Mouse (Mus musculus) hindbrain, embryonic 11.5 days (tissue): ENCODE data around the gene Fam120b. TPM values are rescaled to one million over a fixed set of nuclear protein-coding genes. Genes with fewer than 3 reads are reported as not detected.

Experiments
- ATAC-seq: fragments of 200-750 bp; cut with Nextera tagmentation; 2 replicates; pipeline ENCODE4 v1.8.0; 2017; ENCODE audit warnings: mild to moderate bottlenecking, moderate TSS enrichment, moderate library complexity; ENCODE audit not compliant: low FRiP score
- DNase-seq: peaks from one replicate; pipeline ENCODE4 v3.0.0-alpha.2; 2015; ENCODE audit warnings: low spot score
- H3K27ac ChIP-seq: fragments of 300-500 bp; sonication (generic); 2 replicates; pipeline ENCODE4 v1.5.1; 2014; ENCODE audit warnings: mild to moderate bottlenecking, low read depth, low read length
- H3K27me3 ChIP-seq: fragments of 300-500 bp; sonication (generic); 2 replicates; pipeline ENCODE4 v1.6.1; 2014; ENCODE audit warnings: mild to moderate bottlenecking, low read length, moderate library complexity, mixed read lengths; ENCODE audit not compliant: control insufficient read depth, insufficient read depth
- H3K36me3 ChIP-seq: fragments of 300-500 bp; sonication (generic); 2 replicates; pipeline ENCODE4 v1.6.1; 2014; ENCODE audit warnings: mild to moderate bottlenecking, low read length, moderate library complexity, mixed read lengths; ENCODE audit not compliant: control insufficient read depth, insufficient read depth
- H3K4me1 ChIP-seq: fragments of 300-500 bp; sonication (generic); replicated peaks from 2 replicates; pipeline ENCODE4 v1.6.1; 2014; ENCODE audit warnings: low read length, mixed read lengths; ENCODE audit not compliant: control insufficient read depth, insufficient read depth
- H3K4me2 ChIP-seq: fragments of 300-500 bp; sonication (generic); replicated peaks from 2 replicates; pipeline ENCODE4 v1.6.1; 2014; ENCODE audit warnings: mild to moderate bottlenecking, low read depth, low read length
- H3K4me3 ChIP-seq: fragments of 300-500 bp; sonication (generic); 2 replicates; pipeline ENCODE4 v1.5.1; 2014; ENCODE audit warnings: low read depth, low read length
- H3K9ac ChIP-seq: fragments of 300-500 bp; sonication (generic); 2 replicates; pipeline ENCODE4 v1.6.1; 2014; ENCODE audit warnings: low read depth, low read length
- H3K9me3 ChIP-seq: fragments of 300-500 bp; sonication (generic); 2 replicates; pipeline ENCODE4 v1.6.1; 2016; ENCODE audit warnings: low read length; ENCODE audit not compliant: control insufficient read depth
- WGBS: fragments of 180-500 bp; shearing (Covaris S2); extraction: QIAGEN DNeasy Blood & Tissue Kit; methylation state at CpG from one replicate; pipeline ENCODE4 v1.1.7; 2014; 5-methylcytosine and 5-hydroxymethylcytosine counted together
- polyA plus RNA-seq: library from polyadenylated mRNA; unstranded; fragments of >200 nt; fragmentation: Nextera tagmentation; extraction: Ambion mirVana; gene quantifications from 2 replicates; pipeline ENCODE4 v1.2.1, GENCODE M21; 2014

Gene Fam120b
- polyA plus RNA-seq, 1 experiment from 2014 or later: 34.7 TPM

GRCm38 (mm10) chr17:15383360-15383759, 12.6 kb upstream of the Fam120b start:
- H3K4me2 ChIP-seq: no peak overlapping the region
- H3K4me1 ChIP-seq: peaks cover 21% of the 10 kb centered on the region
- WGBS: 96% methylated on average over 5 of the region's 5 CpGs
- no peak overlapping the region for H3K9ac ChIP-seq
- ATAC-seq: no peak
- peaks cover 5% of the 10 kb centered on the region; the same call in 1 of the 2 replicates for H3K27me3 ChIP-seq
- no peak overlapping the region for H3K4me3 ChIP-seq
- no peaks in the 10 kb centered on the region for H3K9me3 ChIP-seq
- no peak overlapping the region for H3K27ac ChIP-seq
- H3K36me3 ChIP-seq: no peaks in the 10 kb centered on the region
- no peak for DNase-seq

- no peak for ATAC-seq
- no peak overlapping the region for H3K4me3 ChIP-seq
- H3K36me3 ChIP-seq: no peaks in the 10 kb centered on the region
- H3K9me3 ChIP-seq: no peaks in the 10 kb centered on the region
- H3K4me2 ChIP-seq: no peak overlapping the region
- H3K27ac ChIP-seq: no peak overlapping the region
- no peak overlapping the region for H3K9ac ChIP-seq
- WGBS: 76% methylated on average over 4 of the region's 4 CpGs
- no peaks in the 10 kb centered on the region for H3K27me3 ChIP-seq
- DNase-seq: no peak
- no peaks in the 10 kb centered on the region for H3K4me1 ChIP-seq
Measured at GRCm38 (mm10) chr17:15388892-15389291, 7.1 kb upstream of the Fam120b start.

- no peaks in the 10 kb centered on the region for H3K36me3 ChIP-seq
- ATAC-seq (no peak), DNase-seq (no peak)
- no peak overlapping the region for H3K4me3 ChIP-seq
- WGBS: 77% methylated on average over 8 of the region's 8 CpGs
- no peaks in the 10 kb centered on the region for H3K27me3 ChIP-seq
- no peaks in the 10 kb centered on the region for H3K9me3 ChIP-seq
- H3K4me2 ChIP-seq: no peak overlapping the region
- no peaks in the 10 kb centered on the region for H3K4me1 ChIP-seq
- no peak overlapping the region for H3K27ac ChIP-seq
- no peak overlapping the region for H3K9ac ChIP-seq
Measured at GRCm38 (mm10) chr17:15389356-15389755, 6.6 kb upstream of the Fam120b start.

- H3K4me2 ChIP-seq: no peak overlapping the region
- no peaks in the 10 kb centered on the region for H3K9me3 ChIP-seq
- no peaks in the 10 kb centered on the region for H3K4me1 ChIP-seq
- H3K9ac ChIP-seq: no peak overlapping the region
- H3K4me3 ChIP-seq: no peak overlapping the region
- H3K36me3 ChIP-seq: peaks cover 9% of the 10 kb centered on the region
- H3K27me3 ChIP-seq: no peaks in the 10 kb centered on the region
- no peak overlapping the region for H3K27ac ChIP-seq
- 96% methylated on average over 17 of the region's 17 CpGs for WGBS
- ATAC-seq (no peak), DNase-seq (no peak)
Measured at GRCm38 (mm10) chr17:15401716-15402115, 5.7 kb downstream of the Fam120b start.

GRCm38 (mm10) chr17:15406576-15406975, 10.6 kb downstream of the Fam120b start:
- Histone ChIP-seq H3K4me2 (no peak overlapping the region), H3K4me3 (no peak overlapping the region), H3K9me3 (no peaks in the 10 kb centered on the region), H3K4me1 (no peaks in the 10 kb centered on the region), H3K27me3 (no peaks in the 10 kb centered on the region), H3K9ac (no peak overlapping the region), H3K36me3 (peaks cover 9% of the 10 kb centered on the region), H3K27ac (no peak overlapping the region)
- WGBS: 97% methylated on average over 2 of the region's 2 CpGs
- ATAC-seq (no peak), DNase-seq (no peak)

- no peaks in the 10 kb centered on the region for H3K36me3 ChIP-seq
- 89% methylated on average over 10 of the region's 10 CpGs for WGBS
Measured at GRCm38 (mm10) chr17:15409261-15409660, 13.3 kb downstream of the Fam120b start.

GRCm38 (mm10) chr17:15410861-15411260, 14.9 kb downstream of the Fam120b start:
- WGBS: 93% methylated on average over 1 of the region's 1 CpGs
- Histone ChIP-seq H3K9me3 (no peaks in the 10 kb centered on the region), H3K27ac (no peak overlapping the region), H3K4me1 (no peaks in the 10 kb centered on the region), H3K27me3 (no peaks in the 10 kb centered on the region), H3K36me3 (0 out of 2 replicates have a peak, but pooled peaks cover 8% of the 10 kb centered on the region), H3K4me3 (no peak overlapping the region), H3K9ac (no peak overlapping the region), H3K4me2 (no peak overlapping the region)
- DNase-seq (no peak), ATAC-seq (no peak)

More at GRCm38 (mm10) chr17:15409261-15409660, 13.3 kb downstream of the Fam120b start:
- H3K27me3 ChIP-seq: no peaks in the 10 kb centered on the region
- no peaks in the 10 kb centered on the region for H3K9me3 ChIP-seq
- no peak overlapping the region for H3K9ac ChIP-seq
- no peak overlapping the region for H3K4me3 ChIP-seq
- no peak for ATAC-seq
- no peak overlapping the region for H3K27ac ChIP-seq
- H3K4me2 ChIP-seq: no peak overlapping the region
- no peak for DNase-seq
- no peaks in the 10 kb centered on the region for H3K4me1 ChIP-seq

- Histone ChIP-seq H3K4me1 (no peaks in the 10 kb centered on the region), H3K4me2 (no peak overlapping the region), H3K9ac (no peak overlapping the region), H3K9me3 (no peaks in the 10 kb centered on the region), H3K27ac (no peak overlapping the region), H3K27me3 (no peaks in the 10 kb centered on the region), H3K4me3 (no peak overlapping the region), H3K36me3 (peaks cover 17% of the 10 kb centered on the region)
- no peak for ATAC-seq
- 92% methylated on average over 12 of the region's 12 CpGs for WGBS
- DNase-seq: no peak
Measured at GRCm38 (mm10) chr17:15416596-15417215, 20.7 kb downstream of the Fam120b start.

GRCm38 (mm10) chr17:15419534-15419933, 23.5 kb downstream of the Fam120b start:
- Histone ChIP-seq H3K27ac (no peak overlapping the region), H3K4me3 (no peak overlapping the region), H3K36me3 (peaks cover 24% of the 10 kb centered on the region), H3K27me3 (no peaks in the 10 kb centered on the region), H3K9me3 (no peaks in the 10 kb centered on the region), H3K4me2 (no peak overlapping the region), H3K9ac (no peak overlapping the region), H3K4me1 (no peaks in the 10 kb centered on the region)
- DNase-seq (no peak), ATAC-seq (no peak)
- 93% methylated on average over 8 of the region's 8 CpGs for WGBS
